Mouse (Mus musculus): ENCODE data around the gene Col23a1. TPM values are rescaled to one million over a fixed set of nuclear protein-coding genes. Genes with fewer than 3 reads are reported as not detected.

The Col23a1 gene
- polyA plus RNA-seq, 1 experiment from 2014 or later: 9.1 TPM

DNA sequence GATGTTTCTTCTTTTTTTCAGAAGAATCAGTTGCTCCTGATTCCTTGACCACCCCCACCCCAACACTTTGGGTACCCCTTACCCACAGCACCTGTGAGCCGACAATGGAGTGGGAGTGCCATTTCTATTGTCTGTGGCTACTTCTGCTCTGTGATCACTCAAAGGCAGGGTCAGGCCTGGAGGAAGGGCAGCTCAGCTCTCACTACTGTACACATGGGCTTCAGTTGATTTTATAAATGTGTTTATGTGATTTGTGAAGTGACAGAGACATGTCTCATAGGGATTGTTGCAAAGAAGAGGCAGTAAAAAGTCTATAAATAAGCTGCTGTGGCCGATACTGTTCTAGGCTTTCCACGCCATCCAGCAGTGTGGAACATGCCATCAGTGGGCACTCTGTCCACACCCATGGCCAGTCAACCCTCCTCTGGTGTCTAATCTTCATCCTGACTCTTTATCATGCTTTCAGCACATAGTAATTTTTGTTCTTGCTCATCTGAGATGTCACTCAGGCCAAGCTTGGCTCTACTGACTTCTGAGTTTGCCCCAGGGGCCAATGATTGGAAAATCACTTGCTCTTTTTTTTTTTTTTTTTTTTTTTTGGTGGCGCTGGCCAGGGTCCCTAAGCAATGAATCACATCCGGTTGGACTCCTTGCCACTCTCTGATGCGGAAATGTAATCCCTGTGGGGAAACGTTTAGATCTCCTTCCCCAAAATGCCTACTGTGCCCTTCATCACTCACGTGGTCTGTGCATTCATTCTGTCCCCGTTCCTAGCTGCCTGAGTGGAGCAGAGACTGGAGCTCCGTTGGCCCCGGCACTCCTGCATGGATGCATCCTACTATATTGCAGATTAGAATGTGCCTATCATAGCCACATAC is 40.4 kb downstream of the Col23a1 start:
- no peak overlapping the region for H3K9ac ChIP-seq (replicated peaks)
- no peak for ATAC-seq (ENCODE audit: low FRiP score)
- WGBS: 69% methylated on average over 11 of the region's 11 CpGs
- no peak overlapping the region for H3K4me2 ChIP-seq
- H3K27me3 ChIP-seq (replicated peaks): no peaks in the 10 kb centered on the region
- H3K4me1 ChIP-seq: no peaks in the 10 kb centered on the region
- no peak overlapping the region for H3K27ac ChIP-seq (replicated peaks)
- no peaks in the 10 kb centered on the region for H3K36me3 ChIP-seq
- H3K4me3 ChIP-seq (replicated peaks): no peak overlapping the region
- H3K9me3 ChIP-seq (replicated peaks): no peaks in the 10 kb centered on the region

- Histone ChIP-seq H3K4me1 (no peaks in the 10 kb centered on the region), H3K4me3 (replicated peaks) (no peak overlapping the region), H3K27ac (replicated peaks) (no peak overlapping the region), H3K36me3 (no peaks in the 10 kb centered on the region), H3K9ac (replicated peaks) (no peak overlapping the region), H3K9me3 (replicated peaks) (no peaks in the 10 kb centered on the region), H3K4me2 (no peak overlapping the region), H3K27me3 (replicated peaks) (no peaks in the 10 kb centered on the region)
- WGBS: 87% methylated on average over 5 of the region's 5 CpGs
- no peak for ATAC-seq (ENCODE audit: low FRiP score)
These were observed 44.3 kb downstream of the Col23a1 start for GRCm38 (mm10) chr11:51334017-51334416.

DNA sequence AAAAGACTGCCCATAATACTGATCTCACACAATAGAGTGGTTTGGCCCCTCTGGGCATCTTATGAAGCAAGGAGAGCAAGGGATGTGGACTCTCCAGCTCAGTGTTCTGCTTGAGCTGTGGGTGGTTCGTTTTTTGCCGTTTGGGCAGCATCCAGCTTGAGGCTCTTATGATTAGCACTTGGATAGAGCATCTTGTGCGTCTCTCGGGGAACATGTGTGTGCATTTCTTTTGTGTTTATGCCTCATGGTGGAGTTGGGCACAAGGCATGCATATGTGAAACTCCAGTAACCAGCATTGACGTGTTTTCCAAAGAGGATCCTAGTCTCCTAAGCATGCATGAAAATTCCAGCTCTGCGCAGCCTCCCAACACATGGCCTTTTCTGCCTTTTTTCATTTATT is 47.9 kb downstream of the Col23a1 start:
- Histone ChIP-seq H3K27ac (replicated peaks) (no peak overlapping the region), H3K4me1 (no peaks in the 10 kb centered on the region), H3K36me3 (no peaks in the 10 kb centered on the region), H3K9ac (replicated peaks) (no peak overlapping the region), H3K9me3 (replicated peaks) (no peaks in the 10 kb centered on the region), H3K4me3 (replicated peaks) (no peak overlapping the region), H3K27me3 (replicated peaks) (no peaks in the 10 kb centered on the region), H3K4me2 (no peak overlapping the region)
- no peak for ATAC-seq (ENCODE audit: low FRiP score)
- WGBS: 79% methylated on average over 6 of the region's 6 CpGs

GRCm38 (mm10) chr11:51338416-51338815 is 48.7 kb downstream of the Col23a1 start:
- no peaks in the 10 kb centered on the region for H3K4me1 ChIP-seq
- no peak overlapping the region for H3K4me3 ChIP-seq (replicated peaks)
- H3K36me3 ChIP-seq: no peaks in the 10 kb centered on the region
- no peak overlapping the region for H3K27ac ChIP-seq (replicated peaks)
- WGBS: 74% methylated on average over 7 of the region's 7 CpGs
- H3K4me2 ChIP-seq: no peak overlapping the region
- no peaks in the 10 kb centered on the region for H3K27me3 ChIP-seq (replicated peaks)
- H3K9ac ChIP-seq (replicated peaks): no peak overlapping the region
- no peaks in the 10 kb centered on the region for H3K9me3 ChIP-seq (replicated peaks)
- no peak for ATAC-seq (ENCODE audit: low FRiP score)

GRCm38 (mm10) chr11:51341091-51341490 is 51.4 kb downstream of the Col23a1 start:
- 65% methylated on average over 2 of the region's 2 CpGs for WGBS
- H3K9me3 ChIP-seq (replicated peaks): no peaks in the 10 kb centered on the region

GRCm38 (mm10) chr11:51342776-51343175 is 53.1 kb downstream of the Col23a1 start:
- Histone ChIP-seq H3K9ac (replicated peaks) (no peak overlapping the region), H3K4me1 (0 out of 2 replicates have a peak, but pooled peaks cover 3% of the 10 kb centered on the region), H3K36me3 (no peaks in the 10 kb centered on the region), H3K9me3 (replicated peaks) (no peaks in the 10 kb centered on the region), H3K4me3 (replicated peaks) (no peak overlapping the region), H3K27ac (replicated peaks) (no peak overlapping the region), H3K27me3 (replicated peaks) (no peaks in the 10 kb centered on the region), H3K4me2 (no peak overlapping the region)
- no peak for ATAC-seq (ENCODE audit: low FRiP score)
- 91% methylated on average over 6 of the region's 6 CpGs for WGBS

More at GRCm38 (mm10) chr11:51341091-51341490, 51.4 kb downstream of the Col23a1 start:
- H3K9ac ChIP-seq (replicated peaks): no peak overlapping the region
- no peaks in the 10 kb centered on the region for H3K27me3 ChIP-seq (replicated peaks)
- no peaks in the 10 kb centered on the region for H3K36me3 ChIP-seq
- H3K4me2 ChIP-seq: no peak overlapping the region
- H3K4me1 ChIP-seq: 0 out of 2 replicates have a peak, but pooled peaks cover 3% of the 10 kb centered on the region
- H3K27ac ChIP-seq (replicated peaks): no peak overlapping the region
- no peak for ATAC-seq (ENCODE audit: low FRiP score)
- no peak overlapping the region for H3K4me3 ChIP-seq (replicated peaks)

- ATAC-seq (ENCODE audit: low FRiP score): no peak
- WGBS: 84% methylated on average over 4 of the region's 4 CpGs
These were observed 53.6 kb downstream of the Col23a1 start for GRCm38 (mm10) chr11:51343312-51343711.

DNA sequence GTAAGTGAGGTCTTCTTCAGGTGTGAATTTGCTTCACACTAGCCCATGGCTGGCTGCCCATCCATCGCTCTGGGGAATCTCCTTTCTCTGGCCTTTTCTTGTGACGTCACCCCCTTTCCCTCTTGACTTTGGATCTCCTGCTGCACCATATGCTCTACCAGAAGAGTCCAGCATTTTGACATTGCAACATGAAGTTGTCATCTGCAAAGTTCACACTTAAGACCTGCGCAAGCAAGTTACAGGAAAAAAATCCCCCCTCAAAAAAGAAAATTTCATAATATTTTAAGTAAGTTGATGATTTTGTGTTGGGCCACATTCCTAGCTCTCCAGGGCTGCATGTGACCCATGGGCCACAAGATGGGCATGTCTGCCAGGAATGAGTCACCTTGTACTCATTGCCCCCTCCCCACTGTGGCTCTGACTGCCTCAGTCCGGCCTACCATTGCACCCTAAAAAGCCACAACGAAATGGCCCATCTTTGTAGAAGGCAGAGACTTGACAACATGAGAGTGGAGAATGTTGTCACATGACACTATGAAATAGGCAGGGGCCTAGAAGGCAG is 54.1 kb downstream of the Col23a1 start:
- Histone ChIP-seq H3K27ac (replicated peaks) (no peak overlapping the region), H3K27me3 (replicated peaks) (no peaks in the 10 kb centered on the region), H3K9ac (replicated peaks) (no peak overlapping the region), H3K4me1 (0 out of 2 replicates have a peak, but pooled peaks cover 3% of the 10 kb centered on the region), H3K36me3 (no peaks in the 10 kb centered on the region), H3K4me2 (no peak overlapping the region), H3K4me3 (replicated peaks) (no peak overlapping the region), H3K9me3 (replicated peaks) (no peaks in the 10 kb centered on the region)
- no peak for ATAC-seq (ENCODE audit: low FRiP score)
- WGBS: 91% methylated on average over 5 of the region's 5 CpGs

More at GRCm38 (mm10) chr11:51343312-51343711, 53.6 kb downstream of the Col23a1 start:
- Histone ChIP-seq H3K9ac (replicated peaks) (no peak overlapping the region), H3K9me3 (replicated peaks) (no peaks in the 10 kb centered on the region), H3K4me3 (replicated peaks) (no peak overlapping the region), H3K27me3 (replicated peaks) (no peaks in the 10 kb centered on the region), H3K27ac (replicated peaks) (no peak overlapping the region), H3K4me1 (0 out of 2 replicates have a peak, but pooled peaks cover 3% of the 10 kb centered on the region), H3K4me2 (no peak overlapping the region), H3K36me3 (no peaks in the 10 kb centered on the region)

DNA sequence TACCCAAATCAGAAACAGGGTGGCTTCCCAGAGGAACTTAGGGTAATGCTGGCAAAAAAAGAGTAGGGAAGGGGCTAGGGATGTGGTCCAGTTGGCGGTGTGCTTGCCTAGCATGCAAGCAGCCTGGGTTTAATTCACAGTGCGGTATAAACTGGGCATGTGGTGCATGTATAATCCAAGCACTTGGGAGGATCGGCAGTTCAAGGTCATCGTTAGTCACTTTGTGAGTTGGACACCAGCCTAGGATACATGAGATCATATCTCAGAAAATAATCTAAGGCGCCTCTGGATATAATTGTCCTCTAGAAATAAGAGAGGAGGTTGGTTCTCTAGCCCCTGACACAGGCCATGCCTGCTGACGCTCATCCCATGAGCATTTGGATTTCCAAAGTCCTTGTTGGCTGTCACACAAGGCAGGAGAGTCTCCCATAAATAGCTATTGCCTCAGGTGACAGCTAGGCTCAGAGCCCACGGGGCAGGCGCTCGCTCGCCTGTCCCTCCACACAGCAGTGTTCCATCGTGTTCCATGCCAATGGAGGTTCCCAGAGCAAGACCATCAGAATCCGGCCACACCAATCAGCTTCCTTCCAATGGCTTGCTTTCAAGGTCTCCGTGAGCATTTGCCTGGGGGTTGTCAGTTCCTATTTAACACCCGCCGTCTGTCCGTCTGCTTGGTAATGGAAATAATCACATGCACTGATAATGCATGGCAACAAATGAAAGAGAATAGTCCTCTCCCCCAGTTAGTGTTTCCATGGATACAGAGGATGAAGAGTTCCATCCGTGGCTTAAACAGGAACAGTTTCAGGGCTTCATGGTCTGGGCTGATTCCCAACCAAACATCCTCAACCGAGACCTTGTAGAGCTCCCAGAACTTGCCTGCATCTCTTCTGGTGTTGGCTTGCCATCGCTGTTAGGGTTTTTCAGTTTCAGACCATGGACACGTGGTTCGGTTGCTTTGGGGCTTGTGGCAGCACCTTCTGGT is 56.1 kb downstream of the Col23a1 start:
- Histone ChIP-seq H3K4me1 (0 out of 2 replicates have a peak, but pooled peaks cover 3% of the 10 kb centered on the region), H3K36me3 (no peaks in the 10 kb centered on the region), H3K4me3 (replicated peaks) (no peak overlapping the region), H3K4me2 (no peak overlapping the region), H3K9ac (replicated peaks) (no peak overlapping the region), H3K27me3 (replicated peaks) (no peaks in the 10 kb centered on the region), H3K9me3 (replicated peaks) (no peaks in the 10 kb centered on the region), H3K27ac (replicated peaks) (no peak overlapping the region)
- ATAC-seq (ENCODE audit: low FRiP score): no peak
- 76% methylated on average over 21 of the region's 21 CpGs for WGBS

DNA sequence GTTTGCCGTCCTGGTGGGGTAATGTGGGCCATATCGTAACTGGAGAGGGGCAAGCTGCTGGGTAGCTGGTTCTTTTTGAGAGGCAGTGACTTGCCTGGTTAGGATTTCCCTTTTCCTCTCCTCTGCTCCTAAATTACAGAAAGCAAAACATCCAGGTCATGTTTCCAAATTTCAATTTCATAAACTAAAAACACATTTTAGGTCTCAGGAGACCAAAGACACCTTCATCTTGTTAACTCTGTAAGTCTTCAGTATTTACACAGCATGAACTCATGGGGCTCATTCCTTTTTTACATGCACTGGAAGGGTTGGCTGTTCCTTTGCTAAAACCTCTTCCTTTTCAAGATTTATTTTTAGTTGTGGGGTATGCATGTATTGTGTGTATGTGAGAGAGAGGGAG is 58.0 kb downstream of the Col23a1 start:
- Histone ChIP-seq H3K4me2 (no peak overlapping the region), H3K9ac (replicated peaks) (no peak overlapping the region), H3K9me3 (replicated peaks) (no peaks in the 10 kb centered on the region), H3K36me3 (no peaks in the 10 kb centered on the region), H3K27ac (replicated peaks) (no peak overlapping the region), H3K4me1 (0 out of 2 replicates have a peak, but pooled peaks cover 3% of the 10 kb centered on the region), H3K27me3 (replicated peaks) (no peaks in the 10 kb centered on the region), H3K4me3 (replicated peaks) (no peak overlapping the region)
- ATAC-seq (ENCODE audit: low FRiP score): no peak
- 79% methylated on average over 2 of the region's 2 CpGs for WGBS

DNA sequence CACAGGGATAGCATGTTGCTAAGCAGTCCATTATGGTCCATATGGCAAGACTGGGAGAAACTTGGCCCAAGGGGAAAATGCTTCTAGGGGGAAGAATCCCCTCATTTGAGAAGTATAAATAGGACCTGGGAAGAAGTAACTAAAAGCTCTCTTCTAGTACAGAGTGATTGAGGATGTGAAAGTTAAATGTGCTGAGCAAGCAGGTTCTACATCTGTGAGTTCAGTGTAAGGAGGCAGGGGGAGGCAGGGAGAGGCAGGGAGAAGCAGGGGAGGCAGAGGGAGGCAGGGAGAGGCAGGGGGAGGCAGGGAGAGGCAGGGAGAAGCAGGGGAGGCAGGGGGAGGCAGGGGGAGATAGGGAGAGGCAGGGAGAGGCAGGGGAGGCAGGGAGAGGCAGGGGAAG is 59.9 kb downstream of the Col23a1 start:
- Histone ChIP-seq H3K36me3 (no peaks in the 10 kb centered on the region), H3K4me1 (0 out of 2 replicates have a peak, but pooled peaks cover 3% of the 10 kb centered on the region), H3K27me3 (replicated peaks) (no peaks in the 10 kb centered on the region), H3K9me3 (replicated peaks) (no peaks in the 10 kb centered on the region), H3K27ac (replicated peaks) (no peak overlapping the region), H3K4me3 (replicated peaks) (no peak overlapping the region), H3K9ac (replicated peaks) (no peak overlapping the region), H3K4me2 (no peak overlapping the region)
- no peak for ATAC-seq (ENCODE audit: low FRiP score)
